In the genomic region with DNA sequence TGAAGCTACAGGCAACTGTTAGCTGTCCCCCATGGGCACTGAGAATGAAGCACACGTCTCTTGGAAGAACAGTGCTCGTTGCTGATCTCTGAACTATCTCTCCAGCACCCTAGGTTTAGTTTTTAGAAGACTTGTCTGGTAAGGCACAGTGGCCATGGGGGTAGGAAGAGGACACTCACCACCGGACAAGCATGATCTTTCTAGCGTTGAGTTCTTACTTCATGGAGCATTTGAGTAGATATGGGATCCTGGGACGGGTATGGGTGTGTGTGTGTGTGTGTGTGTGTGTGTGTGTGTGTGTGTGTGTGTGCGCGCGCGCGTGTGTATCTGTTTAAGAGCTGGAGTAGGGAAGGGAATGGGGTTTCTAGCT, we compare ENCODE assay signal across 8 mouse cellular contexts. TPM values are rescaled to one million over a fixed set of nuclear protein-coding genes. Genes with fewer than 3 reads are reported as not detected.
A peak's percentile ranks its signal among the peaks of the same experiment; 100 is the strongest.
DNase-seq lines count a peak whose midpoint lies in the region; ATAC-seq and TF ChIP-seq lines count a peak whose summit lies in the region.

A gene (minus strand): TSS at position 170 of the 370 bp plus-strand sequence.

- H3K4me2 ChIP-seq in hindbrain, embryonic 16.5 days (ENCODE audit: low read length), result peak within 1 kb of the TSS; percentile 61

- H3K4me1 ChIP-seq in liver, adult 2 months (ENCODE audit: control insufficient read depth, insufficient read depth, low read length), result peaks cover 23% of the 10 kb centered on the region
- H3K4me1 ChIP-seq in brown adipose tissue, adult 24 weeks (ENCODE audit: control insufficient read depth, insufficient read depth, insufficient read length, low read length), result no peaks in the 10 kb centered on the region; the same call in 1 of the 2 replicates
- H3K4me1 ChIP-seq in hindbrain, embryonic 16.5 days (ENCODE audit: control insufficient read depth, insufficient read depth, low read depth, low read length), result peaks cover 42% of the 10 kb centered on the region

- H3K4me3 ChIP-seq in liver, adult 2 months (ENCODE audit: insufficient read depth, low read depth, low read length), result peak within 1 kb of the TSS; percentile 43
- peak within 1 kb of the TSS; percentile 56 for H3K4me3 ChIP-seq in brown adipose tissue, adult 24 weeks (ENCODE audit: insufficient read depth, low read depth, low read length)
- H3K4me3 ChIP-seq in hindbrain, embryonic 16.5 days (ENCODE audit: low read length), result peak within 1 kb of the TSS; percentile 32
- peak within 1 kb of the TSS; percentile 73 for H3K4me3 ChIP-seq in macrophage (ENCODE audit: inconsistent target)

- no peak for DNase-seq in liver, adult 2 months (ENCODE audit: extremely low read depth, low read depth, low spot score)
- no peak for DNase-seq in liver
- DNase-seq in urinary bladder, postnatal 25 days (ENCODE audit: low spot score), result no peak
- DNase-seq in cerebellum, adult 8-10 months, result no peak
- DNase-seq in gastrocnemius, postnatal 4 days (ENCODE audit: low spot score in 2 of 2), result no peak

- H3K9me3 ChIP-seq in hindbrain, embryonic 16.5 days (ENCODE audit: control insufficient read depth, low read length), result no peaks in the 10 kb centered on the region

- H3K9ac ChIP-seq in liver, adult 2 months (ENCODE audit: low read depth, low read length), result peak within 1 kb of the TSS; percentile 67
- H3K9ac ChIP-seq in hindbrain, embryonic 16.5 days (ENCODE audit: low read depth, low read length), result peak within 1 kb of the TSS; percentile 56

- no peak for TF ChIP-seq POLR2A in liver, adult 2 months (IDR thresholded peaks at IDR 0.05; ENCODE audit: extremely low read depth, insufficient read depth, low read length)

- ATAC-seq in hindbrain, embryonic 16.5 days, result no peak

- WGBS in liver, adult 2 months, result 84% methylated on average over 10 of the region's 10 CpGs
- WGBS in hindbrain, embryonic 16.5 days, result 71% methylated on average over 10 of the region's 10 CpGs
- 86% methylated on average over 10 of the region's 10 CpGs for WGBS in macrophage (ENCODE audit: missing documents)

- peaks cover 20% of the 10 kb centered on the region for H3K79me2 ChIP-seq in liver, adult 2 months (ENCODE audit: control insufficient read depth, insufficient read depth, low read length)
- peaks cover 33% of the 10 kb centered on the region for H3K79me2 ChIP-seq in macrophage (ENCODE audit: inconsistent target)

- peak within 1 kb of the TSS; percentile 72 for H3K27ac ChIP-seq in liver, adult 2 months (replicated peaks; ENCODE audit: insufficient read depth, low read depth, low read length)
- peak within 1 kb of the TSS; percentile 66 for H3K27ac ChIP-seq in brown adipose tissue, adult 24 weeks (replicated peaks; ENCODE audit: low read depth, low read length)
- H3K27ac ChIP-seq in hindbrain, embryonic 16.5 days (ENCODE audit: low read depth, low read length), result peak within 1 kb of the TSS; percentile 92
- peak within 1 kb of the TSS; percentile 35 for H3K27ac ChIP-seq in macrophage

- peaks cover 3% of the 10 kb centered on the region; the same call in 1 of the 2 replicates for H3K36me3 ChIP-seq in liver, adult 2 months (ENCODE audit: control insufficient read depth, insufficient read depth, low read length)
- H3K36me3 ChIP-seq in hindbrain, embryonic 16.5 days (ENCODE audit: control insufficient read depth, insufficient read depth, low read length), result peaks cover 17% of the 10 kb centered on the region; the same call in 1 of the 2 replicates
- H3K36me3 ChIP-seq in macrophage (ENCODE audit: inconsistent target), result peaks cover 12% of the 10 kb centered on the region

- TF ChIP-seq CTCF in liver, adult 2 months (IDR thresholded peaks at IDR 0.05; ENCODE audit: low read depth, low read length), result no peak

- H3K27me3 ChIP-seq in liver, adult 2 months (ENCODE audit: control insufficient read depth, insufficient read depth, low read length), result no peaks in the 10 kb centered on the region
- no peaks in the 10 kb centered on the region for H3K27me3 ChIP-seq in hindbrain, embryonic 16.5 days (replicated peaks; ENCODE audit: control insufficient read depth, insufficient read depth, low read length)

RNA-seq across cellular contexts. Expression of the gene that starts here (rescaled TPM):
- 0.47 and 0.55 TPM in 2 replicates for total RNA-seq in liver, adult 2 months (2014; rRNA removed)
- polyA plus RNA-seq in liver, adult 2 months (2012; rRNA removed), result 1.2 TPM in 2 replicates
- 1.1 and 1.5 TPM in 2 replicates for polyA plus RNA-seq in brown adipose tissue, adult 24 weeks (2012; ENCODE audit: insufficient read depth, insufficient read length, missing spikeins)
- polyA plus RNA-seq in hindbrain, embryonic 16.5 days (2015; fragmentation: Nextera tagmentation; extraction: Ambion mirVana), result 98.8 and 130 TPM in 2 replicates
- 10 to 100 TPM in 3 of 26 experiments, 1 to 10 TPM in 22, under 1 TPM in 1; 0.58 to 13.3 (median 5.5) TPM for total RNA-seq in macrophage (2018; cell fraction: chromatin; rRNA removed)
- 1 to 10 TPM in 22 of 26 experiments, under 1 TPM in 4; 0.79 to 3.8 (median 1.7) TPM for total RNA-seq in macrophage (2018; cell fraction: cytosol; rRNA removed)
- total RNA-seq in macrophage (2018; cell fraction: nucleus; rRNA removed), result 10 to 100 TPM in 3 of 26 experiments, 1 to 10 TPM in 23; 2.2 to 12.1 (median 4.5) TPM
- 1.9 to 3.0 TPM (median 2.4 TPM) in 3 replicates for polyA plus RNA-seq in macrophage (2018)
- 1 to 10 TPM; 2.2 to 2.7 TPM for total RNA-seq in gastrocnemius, postnatal 4 days (2021)

Comparison
In these comparisons a context has a peak if more than half of its experiments do, and no peak if none do; other contexts are left out.
1. RNA of the gene that starts here (polyA plus RNA-seq): 98.8 to 130 TPM in hindbrain, embryonic 16.5 days; 1.9 to 3.0 TPM in macrophage, 1.1 to 1.5 TPM in brown adipose tissue, adult 24 weeks and 1.2 TPM in liver, adult 2 months; every median in the first group is over 10 times any median in the second.
2. H3K27ac ChIP-seq: peak in every context shown above with its lines; median percentile 92 in hindbrain, embryonic 16.5 days; 72 in liver, adult 2 months; 66 in brown adipose tissue, adult 24 weeks; 35 in macrophage.
3. Peak in every context shown above with its lines, with median percentiles within 50 percentile points of each other: H3K4me3 ChIP-seq.